Mouse (Mus musculus): Measurements from ENCODE around the gene Sptbn4.

DNA sequence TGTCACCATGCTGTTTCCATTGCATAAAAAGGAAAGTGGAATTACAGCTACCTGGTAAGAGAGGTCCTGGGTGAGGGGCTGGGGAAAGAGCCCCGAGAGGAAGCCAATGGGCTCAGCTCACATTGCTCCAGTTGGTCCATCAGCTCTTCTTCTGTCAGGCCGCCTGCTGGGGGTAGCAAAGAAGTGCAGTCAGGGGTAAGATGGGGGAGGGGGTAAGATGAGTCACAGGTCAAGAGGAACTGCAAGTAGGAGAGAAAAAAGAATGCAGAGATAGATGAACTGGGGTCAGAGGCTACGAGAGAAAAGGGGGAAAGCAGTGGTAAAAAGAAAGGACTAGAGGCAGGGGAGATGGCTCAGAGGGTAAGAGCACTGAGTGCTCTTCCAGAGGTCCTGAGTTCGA lies 104.9 kb downstream of the Sptbn4 start:
- TF ChIP-seq CTCF (IDR thresholded peaks at IDR 0.05; ENCODE audit: extremely low read depth, insufficient read depth, insufficient read length, insufficient replicate concordance) (peak; percentile 9; the same call in 1 of the 2 replicates), POLR2A (IDR thresholded peaks at IDR 0.05; ENCODE audit: low read depth, low read length) (no peak)

Measured in spleen, adult 2 months (tissue).